Mouse (Mus musculus): ENCODE data around the gene Cntn5. TPM values are rescaled to one million over a fixed set of nuclear protein-coding genes. Genes with fewer than 3 reads are reported as not detected.

Gene Cntn5
- polyA plus RNA-seq, 1 experiment = not detected

- no peaks in the 10 kb centered on the region for H3K4me1 ChIP-seq (ENCODE audit: control insufficient read depth, insufficient read depth, low read length)
- H3K27ac ChIP-seq (ENCODE audit: insufficient read depth, low read length) = no peak overlapping the region
- no peak for TF ChIP-seq CTCF (IDR thresholded peaks at IDR 0.05; ENCODE audit: borderline replicate concordance, insufficient read depth, low read length)
- TF ChIP-seq POLR2A (IDR thresholded peaks at IDR 0.05; ENCODE audit: low read depth, low read length) = no peak
- H3K4me3 ChIP-seq (ENCODE audit: insufficient read depth, low read length) = no peak overlapping the region
Measured at GRCm38 (mm10) chr9:10269342-10269741, 635.2 kb downstream of the Cntn5 start.

- H3K4me3 ChIP-seq (ENCODE audit: insufficient read depth, low read length) = no peak overlapping the region
- H3K4me1 ChIP-seq (ENCODE audit: control insufficient read depth, insufficient read depth, low read length) = no peaks in the 10 kb centered on the region
- H3K27ac ChIP-seq (ENCODE audit: insufficient read depth, low read length) = no peak overlapping the region
- TF ChIP-seq CTCF (IDR thresholded peaks at IDR 0.05; ENCODE audit: borderline replicate concordance, insufficient read depth, low read length) = no peak
- TF ChIP-seq POLR2A (IDR thresholded peaks at IDR 0.05; ENCODE audit: low read depth, low read length) = no peak
Measured at GRCm38 (mm10) chr9:10268836-10269235, 635.7 kb downstream of the Cntn5 start.

GRCm38 (mm10) chr9:10265616-10266015, 639.0 kb downstream of the Cntn5 start:
- TF ChIP-seq POLR2A (IDR thresholded peaks at IDR 0.05; ENCODE audit: low read depth, low read length) (no peak), CTCF (IDR thresholded peaks at IDR 0.05; ENCODE audit: borderline replicate concordance, insufficient read depth, low read length) (no peak)
- Histone ChIP-seq H3K4me3 (ENCODE audit: insufficient read depth, low read length) (no peak overlapping the region), H3K27ac (ENCODE audit: insufficient read depth, low read length) (no peak overlapping the region), H3K4me1 (ENCODE audit: control insufficient read depth, insufficient read depth, low read length) (no peaks in the 10 kb centered on the region)

- no peak overlapping the region for H3K27ac ChIP-seq (ENCODE audit: insufficient read depth, low read length)
- TF ChIP-seq CTCF (IDR thresholded peaks at IDR 0.05; ENCODE audit: borderline replicate concordance, insufficient read depth, low read length) = no peak
- TF ChIP-seq POLR2A (IDR thresholded peaks at IDR 0.05; ENCODE audit: low read depth, low read length) = no peak
- no peak overlapping the region for H3K4me3 ChIP-seq (ENCODE audit: insufficient read depth, low read length)
- no peaks in the 10 kb centered on the region for H3K4me1 ChIP-seq (ENCODE audit: control insufficient read depth, insufficient read depth, low read length)
Measured at GRCm38 (mm10) chr9:10233364-10233763, 671.2 kb downstream of the Cntn5 start.

- H3K27ac ChIP-seq (ENCODE audit: insufficient read depth, low read length) = no peak overlapping the region
- H3K4me1 ChIP-seq (ENCODE audit: control insufficient read depth, insufficient read depth, low read length) = no peaks in the 10 kb centered on the region
- H3K4me3 ChIP-seq (ENCODE audit: insufficient read depth, low read length) = no peak overlapping the region
- TF ChIP-seq CTCF (IDR thresholded peaks at IDR 0.05; ENCODE audit: borderline replicate concordance, insufficient read depth, low read length) (no peak), POLR2A (IDR thresholded peaks at IDR 0.05; ENCODE audit: low read depth, low read length) (no peak)
Measured at GRCm38 (mm10) chr9:10232066-10232465, 672.5 kb downstream of the Cntn5 start.

- TF ChIP-seq CTCF (IDR thresholded peaks at IDR 0.05; ENCODE audit: borderline replicate concordance, insufficient read depth, low read length) (no peak), POLR2A (IDR thresholded peaks at IDR 0.05; ENCODE audit: low read depth, low read length) (no peak)
- Histone ChIP-seq H3K27ac (ENCODE audit: insufficient read depth, low read length) (no peak overlapping the region), H3K4me1 (ENCODE audit: control insufficient read depth, insufficient read depth, low read length) (no peaks in the 10 kb centered on the region), H3K4me3 (ENCODE audit: insufficient read depth, low read length) (no peak overlapping the region)
Measured at GRCm38 (mm10) chr9:10230973-10231372, 673.6 kb downstream of the Cntn5 start.

GRCm38 (mm10) chr9:10229716-10230115, 674.9 kb downstream of the Cntn5 start:
- H3K4me3 ChIP-seq (ENCODE audit: insufficient read depth, low read length) = no peak overlapping the region
- no peak overlapping the region for H3K27ac ChIP-seq (ENCODE audit: insufficient read depth, low read length)
- no peaks in the 10 kb centered on the region for H3K4me1 ChIP-seq (ENCODE audit: control insufficient read depth, insufficient read depth, low read length)
- TF ChIP-seq POLR2A (IDR thresholded peaks at IDR 0.05; ENCODE audit: low read depth, low read length) (no peak), CTCF (IDR thresholded peaks at IDR 0.05; ENCODE audit: borderline replicate concordance, insufficient read depth, low read length) (no peak)

GRCm38 (mm10) chr9:10226013-10226412, 678.6 kb downstream of the Cntn5 start:
- Histone ChIP-seq H3K27ac (ENCODE audit: insufficient read depth, low read length) (no peak overlapping the region), H3K4me1 (ENCODE audit: control insufficient read depth, insufficient read depth, low read length) (no peaks in the 10 kb centered on the region), H3K4me3 (ENCODE audit: insufficient read depth, low read length) (no peak overlapping the region)
- no peak for TF ChIP-seq POLR2A (IDR thresholded peaks at IDR 0.05; ENCODE audit: low read depth, low read length)
- TF ChIP-seq CTCF (IDR thresholded peaks at IDR 0.05; ENCODE audit: borderline replicate concordance, insufficient read depth, low read length) = no peak

GRCm38 (mm10) chr9:10186063-10186462, 718.5 kb downstream of the Cntn5 start:
- no peak overlapping the region for H3K27ac ChIP-seq (ENCODE audit: insufficient read depth, low read length)
- TF ChIP-seq CTCF (IDR thresholded peaks at IDR 0.05; ENCODE audit: borderline replicate concordance, insufficient read depth, low read length) (no peak), POLR2A (IDR thresholded peaks at IDR 0.05; ENCODE audit: low read depth, low read length) (no peak)
- H3K4me3 ChIP-seq (ENCODE audit: insufficient read depth, low read length) = no peak overlapping the region
- H3K4me1 ChIP-seq (ENCODE audit: control insufficient read depth, insufficient read depth, low read length) = no peaks in the 10 kb centered on the region

- Histone ChIP-seq H3K4me1 (ENCODE audit: control insufficient read depth, insufficient read depth, low read length) (no peaks in the 10 kb centered on the region), H3K4me3 (ENCODE audit: insufficient read depth, low read length) (no peak overlapping the region), H3K27ac (ENCODE audit: insufficient read depth, low read length) (no peak overlapping the region)
- no peak for TF ChIP-seq POLR2A (IDR thresholded peaks at IDR 0.05; ENCODE audit: low read depth, low read length)
- TF ChIP-seq CTCF (IDR thresholded peaks at IDR 0.05; ENCODE audit: borderline replicate concordance, insufficient read depth, low read length) = no peak
Measured at GRCm38 (mm10) chr9:10170526-10170925, 734.0 kb downstream of the Cntn5 start.
